Mouse (Mus musculus) neural tube, embryonic 12.5 days (tissue): ENCODE data around the gene Ttll1. TPM values are rescaled to one million over a fixed set of nuclear protein-coding genes. Genes with fewer than 3 reads are reported as not detected.

Experiments
- ATAC-seq: fragments of 200-750 bp; cut with Nextera tagmentation; 2 replicates; pipeline ENCODE4 v1.8.0; 2017; ENCODE audit warnings: low read depth, mild to moderate bottlenecking, moderate TSS enrichment, moderate library complexity; ENCODE audit not compliant: low FRiP score
- H3K27ac ChIP-seq: fragments of 300-500 bp; sonication (generic); 2 replicates; pipeline ENCODE4 v1.5.1; 2016
- H3K27me3 ChIP-seq: fragments of 300-500 bp; sonication (generic); replicated peaks from 2 replicates; pipeline ENCODE4 v1.6.1; 2016; ENCODE audit warnings: mild to moderate bottlenecking
- H3K36me3 ChIP-seq: fragments of 300-500 bp; sonication (generic); 2 replicates; pipeline ENCODE4 v1.6.1; 2016; ENCODE audit warnings: mild to moderate bottlenecking
- H3K4me1 ChIP-seq: fragments of 300-500 bp; sonication (generic); 2 replicates; pipeline ENCODE4 v1.6.1; 2016
- H3K4me2 ChIP-seq: fragments of 300-500 bp; sonication (generic); replicated peaks from 2 replicates; pipeline ENCODE4 v1.6.1; 2016; ENCODE audit warnings: mild to moderate bottlenecking
- H3K4me3 ChIP-seq: fragments of 300-500 bp; sonication (generic); 2 replicates; pipeline ENCODE4 v1.5.1; 2016
- H3K9ac ChIP-seq: fragments of 300-500 bp; sonication (generic); 2 replicates; pipeline ENCODE4 v1.6.1; 2016; ENCODE audit warnings: mild to moderate bottlenecking
- H3K9me3 ChIP-seq: fragments of 300-500 bp; sonication (generic); 2 replicates; pipeline ENCODE4 v1.6.1; 2016; ENCODE audit warnings: mild to moderate bottlenecking
- WGBS: fragments of 180-500 bp; shearing (Covaris S2); methylation state at CpG from one replicate; pipeline ENCODE4 v1.1.7; 2016; 5-methylcytosine and 5-hydroxymethylcytosine counted together
- polyA plus RNA-seq: library from polyadenylated mRNA; unstranded; fragments of >200 nt; fragmentation: Nextera tagmentation; extraction: Ambion mirVana; gene quantifications from 2 replicates; pipeline ENCODE4 v1.2.1, GENCODE M21; 2016

Gene Ttll1
- polyA plus RNA-seq, 1 experiment from 2014 or later, result 77.8 TPM

- WGBS, result 75% methylated on average over 6 of the region's 6 CpGs
- no peak for ATAC-seq
- Histone ChIP-seq H3K4me3 (no peak overlapping the region), H3K27me3 (no peaks in the 10 kb centered on the region), H3K27ac (no peak overlapping the region), H3K36me3 (peaks cover 94% of the 10 kb centered on the region), H3K4me2 (no peak overlapping the region), H3K9ac (no peak overlapping the region), H3K4me1 (no peaks in the 10 kb centered on the region), H3K9me3 (no peaks in the 10 kb centered on the region)
These were observed 16.1 kb downstream of the Ttll1 start for GRCm38 (mm10) chr15:83494572-83494920.

- Histone ChIP-seq H3K9me3 (no peaks in the 10 kb centered on the region), H3K4me3 (no peak overlapping the region), H3K4me2 (no peak overlapping the region), H3K4me1 (no peaks in the 10 kb centered on the region), H3K27me3 (no peaks in the 10 kb centered on the region), H3K9ac (no peak overlapping the region), H3K27ac (no peak overlapping the region), H3K36me3 (peaks cover 94% of the 10 kb centered on the region)
- 68% methylated on average over 7 of the region's 7 CpGs for WGBS
- no peak for ATAC-seq
These were observed 16.7 kb downstream of the Ttll1 start for GRCm38 (mm10) chr15:83493856-83494571.

- Histone ChIP-seq H3K27me3 (no peaks in the 10 kb centered on the region), H3K36me3 (peaks cover 83% of the 10 kb centered on the region), H3K9me3 (no peaks in the 10 kb centered on the region), H3K4me3 (no peak overlapping the region), H3K27ac (no peak overlapping the region), H3K4me1 (no peaks in the 10 kb centered on the region), H3K9ac (no peak overlapping the region), H3K4me2 (no peak overlapping the region)
- ATAC-seq, result no peak
- WGBS, result 87% methylated on average over 5 of the region's 5 CpGs
These were observed 18.8 kb downstream of the Ttll1 start for GRCm38 (mm10) chr15:83491891-83492290.

GRCm38 (mm10) chr15:83489471-83489870 lies 21.2 kb downstream of the Ttll1 start:
- no peaks in the 10 kb centered on the region for H3K27me3 ChIP-seq
- no peaks in the 10 kb centered on the region for H3K9me3 ChIP-seq
- no peaks in the 10 kb centered on the region for H3K4me1 ChIP-seq
- WGBS, result 92% methylated on average over 20 of the region's 20 CpGs
- H3K27ac ChIP-seq, result no peak overlapping the region
- peaks cover 72% of the 10 kb centered on the region for H3K36me3 ChIP-seq
- ATAC-seq, result no peak
- H3K4me3 ChIP-seq, result no peak overlapping the region
- H3K4me2 ChIP-seq, result no peak overlapping the region
- no peak overlapping the region for H3K9ac ChIP-seq

GRCm38 (mm10) chr15:83487477-83488115 lies 23.1 kb downstream of the Ttll1 start:
- H3K9ac ChIP-seq, result no peak overlapping the region
- H3K9me3 ChIP-seq, result no peaks in the 10 kb centered on the region
- H3K36me3 ChIP-seq, result peaks cover 64% of the 10 kb centered on the region
- WGBS, result 75% methylated on average over 9 of the region's 9 CpGs
- no peak for ATAC-seq
- no peaks in the 10 kb centered on the region for H3K4me1 ChIP-seq
- H3K4me3 ChIP-seq, result no peak overlapping the region
- H3K4me2 ChIP-seq, result no peak overlapping the region
- H3K27ac ChIP-seq, result no peak overlapping the region
- H3K27me3 ChIP-seq, result no peaks in the 10 kb centered on the region

GRCm38 (mm10) chr15:83484311-83484710 lies 26.4 kb downstream of the Ttll1 start:
- Histone ChIP-seq H3K4me2 (no peak overlapping the region), H3K36me3 (peaks cover 34% of the 10 kb centered on the region), H3K4me3 (no peak overlapping the region), H3K9me3 (no peaks in the 10 kb centered on the region), H3K4me1 (no peaks in the 10 kb centered on the region), H3K9ac (no peak overlapping the region), H3K27ac (no peak overlapping the region), H3K27me3 (no peaks in the 10 kb centered on the region)
- ATAC-seq, result no peak
- WGBS, result 90% methylated on average over 10 of the region's 10 CpGs

GRCm38 (mm10) chr15:83483482-83483881 lies 27.2 kb downstream of the Ttll1 start:
- Histone ChIP-seq H3K36me3 (peaks cover 27% of the 10 kb centered on the region), H3K4me1 (no peaks in the 10 kb centered on the region), H3K9me3 (no peaks in the 10 kb centered on the region), H3K9ac (no peak overlapping the region), H3K4me3 (no peak overlapping the region), H3K4me2 (no peak overlapping the region), H3K27ac (no peak overlapping the region), H3K27me3 (no peaks in the 10 kb centered on the region)
- no peak for ATAC-seq
- 29% methylated on average over 2 of the region's 2 CpGs for WGBS

- Histone ChIP-seq H3K4me2 (no peak overlapping the region), H3K4me3 (no peak overlapping the region), H3K9ac (no peak overlapping the region), H3K27me3 (no peaks in the 10 kb centered on the region), H3K9me3 (no peaks in the 10 kb centered on the region), H3K36me3 (peaks cover 27% of the 10 kb centered on the region), H3K4me1 (no peaks in the 10 kb centered on the region), H3K27ac (no peak overlapping the region)
- WGBS, result 77% methylated on average over 8 of the region's 8 CpGs
- ATAC-seq, result no peak
These were observed 28.0 kb downstream of the Ttll1 start for GRCm38 (mm10) chr15:83482645-83483224.

GRCm38 (mm10) chr15:83481236-83481780 lies 29.4 kb downstream of the Ttll1 start:
- H3K9me3 ChIP-seq, result no peaks in the 10 kb centered on the region
- H3K9ac ChIP-seq, result no peak overlapping the region
- peaks cover 16% of the 10 kb centered on the region for H3K36me3 ChIP-seq
- WGBS, result 68% methylated on average over 10 of the region's 10 CpGs
- H3K4me1 ChIP-seq, result no peaks in the 10 kb centered on the region
- no peak overlapping the region for H3K4me2 ChIP-seq
- no peak for ATAC-seq
- no peaks in the 10 kb centered on the region for H3K27me3 ChIP-seq
- H3K4me3 ChIP-seq, result no peak overlapping the region
- H3K27ac ChIP-seq, result no peak overlapping the region

GRCm38 (mm10) chr15:83479818-83480217 lies 30.9 kb downstream of the Ttll1 start:
- Histone ChIP-seq H3K27me3 (no peaks in the 10 kb centered on the region), H3K36me3 (peaks cover 11% of the 10 kb centered on the region; the same call in 1 of the 2 replicates), H3K4me1 (no peaks in the 10 kb centered on the region), H3K9me3 (no peaks in the 10 kb centered on the region), H3K4me3 (no peak overlapping the region), H3K4me2 (no peak overlapping the region), H3K27ac (no peak overlapping the region), H3K9ac (no peak overlapping the region)
- 88% methylated on average over 4 of the region's 4 CpGs for WGBS
- no peak for ATAC-seq

- H3K27me3 ChIP-seq, result peaks cover 4% of the 10 kb centered on the region; the same call in 1 of the 2 replicates
- H3K27ac ChIP-seq, result no peak overlapping the region
- no peaks in the 10 kb centered on the region for H3K4me1 ChIP-seq
- H3K4me2 ChIP-seq, result no peak overlapping the region
- no peaks in the 10 kb centered on the region for H3K36me3 ChIP-seq
- H3K9me3 ChIP-seq, result no peaks in the 10 kb centered on the region
- 67% methylated on average over 3 of the region's 3 CpGs for WGBS
- no peak overlapping the region for H3K9ac ChIP-seq
- no peak for ATAC-seq
- no peak overlapping the region for H3K4me3 ChIP-seq
These were observed 32.6 kb downstream of the Ttll1 start for GRCm38 (mm10) chr15:83478096-83478495.

- no peak for ATAC-seq
- no peaks in the 10 kb centered on the region for H3K9me3 ChIP-seq
- H3K27ac ChIP-seq, result no peak overlapping the region
- no peak overlapping the region for H3K4me3 ChIP-seq
- H3K9ac ChIP-seq, result no peak overlapping the region
- no peak overlapping the region for H3K4me2 ChIP-seq
- WGBS, result 84% methylated on average over 12 of the region's 12 CpGs
- H3K36me3 ChIP-seq, result no peaks in the 10 kb centered on the region
- no peaks in the 10 kb centered on the region for H3K4me1 ChIP-seq
- peaks cover 4% of the 10 kb centered on the region; the same call in 1 of the 2 replicates for H3K27me3 ChIP-seq
These were observed 34.0 kb downstream of the Ttll1 start for GRCm38 (mm10) chr15:83476593-83477273.
